Mouse (Mus musculus): ENCODE results near the gene Lce3b.

The Lce3b gene

GRCm38 (mm10) chr3:92932679-92933078 is at the start of gene Lce3b:
Gene Lce3b, plus strand, starts transcription at chr3:92932979.
- no peak for DNase-seq (ENCODE audit: low read depth, low spot score)

- no peak for DNase-seq (ENCODE audit: low read depth, low spot score)
Measured at GRCm38 (mm10) chr3:92894063-92894462, 38.7 kb upstream of the Lce3b start.

GRCm38 (mm10) chr3:92894489-92894888 is 38.3 kb upstream of the Lce3b start:
- no peak for DNase-seq (ENCODE audit: low read depth, low spot score)

- peak; percentile 0 for DNase-seq (ENCODE audit: low read depth, low spot score)
Measured at GRCm38 (mm10) chr3:92902992-92903391, 29.8 kb upstream of the Lce3b start.

- DNase-seq (ENCODE audit: low read depth, low spot score), result peak; percentile 0
Measured at GRCm38 (mm10) chr3:92903640-92904039, 29.1 kb upstream of the Lce3b start.

- DNase-seq (ENCODE audit: low read depth, low spot score), result no peak
Measured at GRCm38 (mm10) chr3:92905182-92905581, 27.6 kb upstream of the Lce3b start.

- peak; percentile 6 for DNase-seq (ENCODE audit: low read depth, low spot score)
Measured at GRCm38 (mm10) chr3:92907571-92907970, 25.2 kb upstream of the Lce3b start.

GRCm38 (mm10) chr3:92920364-92920763 is 12.4 kb upstream of the Lce3b start:
- DNase-seq (ENCODE audit: low read depth, low spot score), result no peak

- DNase-seq (ENCODE audit: low read depth, low spot score), result no peak
Measured at GRCm38 (mm10) chr3:92926130-92926529, 6.6 kb upstream of the Lce3b start, which contains the start of gene Lce3a. Gene Lce3a, minus strand, starts transcription at chr3:92926230.

- no peak for DNase-seq (ENCODE audit: low read depth, low spot score)
Measured at GRCm38 (mm10) chr3:92944186-92944585, 11.4 kb downstream of the Lce3b start, which contains the start of gene Lce3c. Gene Lce3c, plus strand, starts transcription at chr3:92944486.

- DNase-seq (ENCODE audit: low read depth, low spot score), result no peak
Measured at GRCm38 (mm10) chr3:92957090-92957489, 24.3 kb downstream of the Lce3b start, which contains the start of gene Lce3d. Gene Lce3d, plus strand, starts transcription at chr3:92957390.

GRCm38 (mm10) chr3:92966761-92967160 is 34.0 kb downstream of the Lce3b start, which contains the start of gene Lce3e:
Gene Lce3e, plus strand, starts transcription at chr3:92967061.
- no peak for DNase-seq (ENCODE audit: low read depth, low spot score)

- no peak for DNase-seq (ENCODE audit: low read depth, low spot score)
Measured at GRCm38 (mm10) chr3:92978484-92978883, 45.7 kb downstream of the Lce3b start.
